Mouse (Mus musculus): ENCODE results near the gene Tigd3.

Tigd3 gene

DNA sequence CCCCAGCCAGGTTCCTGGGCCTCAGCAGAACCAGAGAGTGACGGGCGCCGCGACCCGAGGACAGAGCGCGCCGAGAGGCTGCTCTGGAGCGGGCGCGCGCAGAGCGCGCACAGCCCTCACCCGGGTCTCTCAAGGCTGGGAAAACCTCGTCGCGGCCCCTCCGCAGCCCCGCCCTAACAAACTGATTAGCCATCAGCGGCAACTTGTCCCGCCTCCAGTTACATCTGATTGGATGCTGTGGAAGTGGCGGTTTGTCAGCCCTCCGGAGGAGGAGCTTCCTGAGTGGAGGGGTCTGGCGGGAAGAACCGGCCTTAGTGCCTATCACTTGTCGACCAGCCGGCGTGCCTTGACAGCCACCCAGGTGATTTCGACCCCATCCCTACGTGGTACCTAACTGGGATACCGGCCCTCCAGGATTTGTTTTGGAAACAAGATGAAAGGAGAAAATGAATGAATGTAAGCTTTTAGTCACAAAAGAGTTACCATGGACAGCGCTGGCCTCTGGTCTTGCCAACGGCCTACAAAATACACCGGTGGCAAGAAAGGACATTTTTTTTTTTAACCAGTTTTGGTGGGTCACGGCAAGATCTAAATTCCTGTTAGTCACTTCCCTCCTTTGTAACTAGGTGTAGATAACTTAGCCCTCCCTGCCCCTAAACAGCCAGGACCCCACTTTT, at the start of gene Tigd3:
TSS of gene Tigd3 (minus strand) at position 148 of the 677 bp plus-strand sequence.
- DNase-seq (ENCODE audit: low spot score in 2 of 2): peak; percentile 89 to 90

DNA sequence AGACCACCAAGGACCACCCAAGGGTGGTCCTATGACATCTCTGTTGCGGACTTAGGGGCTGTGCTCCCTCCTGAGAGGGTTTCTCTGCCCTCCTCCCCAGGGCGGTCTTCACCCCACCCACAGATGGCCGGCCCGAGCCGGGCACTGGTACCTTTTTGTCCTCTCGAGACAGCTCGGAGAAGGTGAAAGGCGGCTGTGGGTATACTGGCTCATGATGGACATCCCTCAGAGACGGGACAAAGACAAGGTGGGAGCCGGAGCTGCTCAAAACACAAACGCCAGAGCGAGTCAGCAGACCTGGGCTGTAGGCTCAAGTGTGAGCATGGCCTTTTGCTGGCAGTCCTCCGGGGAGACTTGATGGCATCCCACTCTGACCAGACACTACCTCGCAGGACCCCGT, 49.5 kb upstream of the Tigd3 start:
- no peak for DNase-seq (ENCODE audit: low spot score in 2 of 2)

GRCm38 (mm10) chr19:5942581-5942980, 48.6 kb upstream of the Tigd3 start:
- no peak for DNase-seq (ENCODE audit: low spot score in 2 of 2)

DNA sequence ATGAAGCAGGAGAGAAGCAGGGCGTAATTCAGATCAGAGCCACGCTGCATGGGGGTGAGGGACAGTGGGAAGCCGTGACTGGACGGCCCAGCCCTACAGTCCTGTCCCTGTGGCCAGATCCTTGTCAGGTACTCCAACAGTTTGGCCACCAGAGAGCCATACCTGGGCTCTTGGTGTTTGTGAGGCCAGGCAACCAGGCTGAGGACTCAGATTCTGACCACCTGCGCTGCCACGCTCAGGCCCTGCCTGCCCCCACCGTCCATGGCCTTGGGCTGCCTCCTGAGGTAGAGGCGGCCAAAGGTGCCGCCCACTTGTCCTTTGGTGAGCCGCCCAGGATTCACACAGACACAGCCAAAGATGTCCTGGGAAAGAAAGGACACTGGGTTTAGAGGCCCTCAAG, 46.7 kb upstream of the Tigd3 start:
- no peak for DNase-seq (ENCODE audit: low spot score in 2 of 2)

GRCm38 (mm10) chr19:5940173-5940572, 46.2 kb upstream of the Tigd3 start:
- DNase-seq (ENCODE audit: low spot score in 2 of 2): no peak

GRCm38 (mm10) chr19:5939715-5940114, 45.8 kb upstream of the Tigd3 start:
- DNase-seq (ENCODE audit: low spot score in 2 of 2): no peak

- DNase-seq (ENCODE audit: low spot score in 2 of 2): no peak
Measured at GRCm38 (mm10) chr19:5938516-5938915, 44.6 kb upstream of the Tigd3 start.

DNA sequence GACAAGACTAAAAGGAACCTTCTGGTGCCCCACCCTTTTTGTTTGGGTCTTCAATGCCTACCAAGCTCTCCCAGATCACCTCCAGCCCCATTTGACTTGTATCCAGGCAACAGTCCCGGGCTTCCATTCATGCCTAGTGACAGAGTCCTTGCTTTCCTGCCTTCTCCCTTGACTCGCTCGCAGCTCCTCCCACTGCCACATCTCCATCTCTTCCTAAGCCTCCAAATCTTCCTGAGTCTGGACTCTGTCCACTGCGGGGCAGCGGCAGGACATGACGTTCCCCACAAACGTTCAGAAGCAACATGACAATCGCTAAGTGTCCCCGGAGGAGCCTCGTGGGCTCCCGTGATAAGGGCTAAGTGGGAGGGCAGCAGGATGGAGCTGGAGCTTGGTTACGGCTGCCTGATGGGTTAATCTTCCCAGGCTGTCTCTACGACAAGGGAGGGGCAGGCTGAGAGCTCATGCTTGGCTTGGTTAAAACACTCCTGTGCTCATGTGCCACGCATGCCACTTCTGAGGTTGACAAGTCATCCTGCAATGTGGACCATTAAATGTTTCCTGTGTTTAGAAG, 44.0 kb upstream of the Tigd3 start:
- DNase-seq (ENCODE audit: low spot score in 2 of 2): no peak

DNA sequence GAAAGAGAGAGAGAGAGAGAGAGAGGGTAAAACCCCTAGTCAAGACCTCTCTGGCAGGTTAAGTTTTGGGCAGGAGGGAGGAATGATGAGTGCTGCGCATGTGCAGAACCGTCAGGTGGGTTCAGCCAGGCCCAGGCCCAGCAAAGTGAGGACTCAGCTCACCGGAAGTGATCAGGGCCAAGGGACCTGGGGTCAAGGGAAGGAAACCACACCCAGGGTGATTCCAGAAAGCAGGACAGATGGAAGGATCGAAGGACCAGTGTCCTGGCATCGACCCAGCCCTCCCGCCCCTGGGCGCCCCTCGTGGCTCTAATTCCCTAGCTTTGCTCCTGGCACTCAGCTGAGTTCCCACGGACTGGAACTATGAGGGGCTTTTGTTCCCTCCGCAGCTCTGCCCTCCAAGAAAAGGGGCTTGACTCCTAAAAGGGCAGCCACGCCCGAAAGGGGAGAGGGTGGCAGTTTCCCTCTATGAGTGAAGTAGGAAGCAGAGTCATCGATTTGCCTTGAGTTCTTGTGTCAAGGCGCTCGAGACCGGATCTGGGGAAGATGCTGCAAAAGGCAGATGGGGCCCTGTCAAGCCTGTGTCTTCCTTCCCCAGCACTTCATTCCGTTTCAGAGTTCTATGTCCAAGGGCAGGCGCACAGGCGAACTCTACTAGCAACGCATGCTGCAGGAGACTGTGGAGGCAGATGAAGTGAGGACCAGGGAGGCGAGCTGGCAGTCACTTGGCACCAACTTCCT, 43.3 kb upstream of the Tigd3 start:
- DNase-seq (ENCODE audit: low spot score in 2 of 2): no peak

DNA sequence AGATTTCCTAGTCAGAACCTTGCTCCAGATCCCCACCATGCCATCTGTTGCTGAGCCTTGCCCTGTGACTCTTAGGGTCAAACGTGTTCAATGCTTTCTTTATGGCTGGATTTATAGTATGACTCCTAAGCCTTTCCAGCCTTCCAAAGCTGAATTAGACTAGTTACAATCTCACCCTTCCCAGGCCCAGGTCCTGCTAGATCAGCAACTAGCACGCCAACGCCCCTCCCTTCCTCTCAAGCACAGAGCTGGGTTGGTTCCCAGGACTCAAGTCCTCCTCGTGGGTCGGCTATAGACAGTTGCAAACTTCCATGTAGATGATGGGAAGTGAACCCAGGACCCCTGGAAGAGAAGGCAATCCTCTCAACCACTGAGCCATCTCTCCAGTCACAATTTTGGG, 41.7 kb upstream of the Tigd3 start:
- DNase-seq (ENCODE audit: low spot score in 2 of 2): no peak

- no peak for DNase-seq (ENCODE audit: low spot score in 2 of 2)
Measured at GRCm38 (mm10) chr19:5935266-5935665, 41.3 kb upstream of the Tigd3 start.

GRCm38 (mm10) chr19:5929634-5930596, 36.0 kb upstream of the Tigd3 start:
- DNase-seq (ENCODE audit: low spot score in 2 of 2): no peak

DNA sequence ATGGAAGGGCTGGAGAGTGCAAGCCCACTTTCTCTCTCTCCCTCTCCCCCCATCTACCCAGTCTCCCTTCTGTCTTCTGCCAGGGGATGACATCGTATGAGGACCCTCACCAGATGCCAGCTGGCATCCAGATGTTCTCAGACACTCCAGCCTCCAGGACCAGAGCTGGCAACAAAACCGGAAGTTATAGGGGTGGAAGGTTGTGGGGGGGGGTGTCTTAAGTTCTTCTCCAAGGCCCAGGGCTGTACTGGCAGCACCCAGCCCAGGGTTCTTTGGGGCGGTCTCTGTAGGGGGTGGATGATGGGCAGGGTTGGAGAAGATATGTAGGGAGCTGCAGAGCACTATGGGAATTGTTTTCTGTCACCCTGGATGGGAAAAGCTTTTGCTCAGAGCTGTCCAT, 34.6 kb upstream of the Tigd3 start:
- no peak for DNase-seq (ENCODE audit: low spot score in 2 of 2)

DNA sequence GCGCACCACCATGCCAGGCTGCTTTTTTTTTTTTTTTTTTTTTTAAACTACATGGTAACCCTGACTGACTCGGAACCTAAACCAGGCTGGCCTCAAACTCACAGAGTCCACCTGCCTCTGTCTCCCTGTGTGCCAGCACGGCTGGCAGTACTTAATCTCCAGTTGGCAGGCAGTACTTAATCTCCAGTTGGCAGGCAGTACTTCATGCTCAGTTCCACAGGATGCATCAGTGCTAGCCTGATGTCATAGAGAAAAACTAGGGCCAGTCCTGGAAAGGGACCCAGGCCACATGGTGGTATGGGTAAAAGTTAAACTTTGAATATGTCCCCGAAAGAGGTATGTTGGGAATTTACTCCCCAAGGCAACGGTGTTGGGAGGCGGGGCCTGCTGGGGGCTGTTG, 34.2 kb upstream of the Tigd3 start:
- no peak for DNase-seq (ENCODE audit: low spot score in 2 of 2)

- no peak for DNase-seq (ENCODE audit: low spot score in 2 of 2)
Measured at GRCm38 (mm10) chr19:5927532-5927931, 33.6 kb upstream of the Tigd3 start.

DNA sequence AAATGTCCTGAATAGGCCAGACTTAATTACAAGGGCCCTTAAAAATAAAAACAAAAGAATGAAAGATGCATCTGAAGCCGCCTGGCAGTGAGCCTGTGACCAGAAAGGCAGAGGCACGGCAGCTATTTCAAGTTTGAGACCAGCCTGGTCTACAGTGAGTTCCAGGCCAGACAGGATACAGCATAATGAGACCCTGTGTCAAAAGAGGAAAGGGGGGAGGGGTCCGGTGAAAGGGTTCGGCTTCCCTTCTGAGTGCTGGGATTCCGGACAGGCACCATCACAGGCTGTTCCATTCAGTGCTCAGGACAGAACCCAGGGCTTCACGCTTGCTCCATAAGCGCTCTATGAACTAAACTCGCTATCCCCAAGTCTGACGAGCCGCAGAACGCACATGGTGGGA, 33.1 kb upstream of the Tigd3 start:
- DNase-seq (ENCODE audit: low spot score in 2 of 2): no peak

DNA sequence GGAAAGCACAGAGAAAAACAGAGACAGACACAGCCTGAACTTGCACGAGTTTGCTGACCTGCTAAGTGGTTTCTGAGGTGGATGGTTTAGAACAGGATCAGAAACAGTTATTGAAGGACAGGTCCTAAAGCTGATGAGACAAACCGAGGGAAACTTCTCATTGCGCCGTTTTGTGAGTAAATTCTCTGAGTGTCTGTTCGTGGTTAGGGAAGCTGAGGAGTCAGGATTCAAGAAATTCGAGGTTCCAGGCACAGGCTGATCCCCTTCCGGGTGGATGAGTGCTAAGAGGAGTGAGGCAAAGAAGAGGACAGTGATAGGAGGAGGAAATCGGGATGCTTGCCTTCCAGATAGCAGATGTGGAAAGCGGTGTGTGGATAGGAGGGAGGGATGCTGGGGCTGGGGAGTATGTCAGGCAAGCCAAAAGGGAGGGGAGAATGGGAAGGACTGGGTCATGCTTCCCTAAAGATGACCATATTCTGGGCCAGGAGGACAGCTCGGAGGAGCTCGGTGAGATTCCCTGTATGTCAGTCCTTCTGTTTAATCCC, 31.4 kb upstream of the Tigd3 start:
- DNase-seq (ENCODE audit: low spot score in 2 of 2): no peak

DNA sequence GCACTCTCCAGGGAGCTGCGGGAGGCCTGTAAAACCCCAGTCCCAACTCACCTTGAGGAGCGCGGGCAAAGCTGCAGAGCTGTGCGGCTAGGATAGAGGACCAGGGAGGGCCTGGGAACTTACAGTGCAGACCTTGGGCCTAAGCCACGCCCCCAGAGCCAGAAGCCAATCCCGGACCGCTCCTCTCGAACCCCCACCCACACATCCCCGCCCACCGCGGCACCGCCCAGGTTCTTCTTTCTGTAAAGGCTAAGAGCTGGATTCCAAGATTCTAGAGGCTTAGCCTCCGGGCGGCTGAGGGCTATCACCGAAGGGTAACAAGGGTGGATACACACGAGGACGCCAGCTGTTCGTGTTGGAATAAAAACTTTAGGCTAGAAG, 30.8 kb upstream of the Tigd3 start, which contains the start of gene Cdc42ep2:
TSS of gene Cdc42ep2 (minus strand) at position 104 of the 381 bp plus-strand sequence.
- DNase-seq (ENCODE audit: low spot score in 2 of 2): peak; percentile 91 to 93

DNA sequence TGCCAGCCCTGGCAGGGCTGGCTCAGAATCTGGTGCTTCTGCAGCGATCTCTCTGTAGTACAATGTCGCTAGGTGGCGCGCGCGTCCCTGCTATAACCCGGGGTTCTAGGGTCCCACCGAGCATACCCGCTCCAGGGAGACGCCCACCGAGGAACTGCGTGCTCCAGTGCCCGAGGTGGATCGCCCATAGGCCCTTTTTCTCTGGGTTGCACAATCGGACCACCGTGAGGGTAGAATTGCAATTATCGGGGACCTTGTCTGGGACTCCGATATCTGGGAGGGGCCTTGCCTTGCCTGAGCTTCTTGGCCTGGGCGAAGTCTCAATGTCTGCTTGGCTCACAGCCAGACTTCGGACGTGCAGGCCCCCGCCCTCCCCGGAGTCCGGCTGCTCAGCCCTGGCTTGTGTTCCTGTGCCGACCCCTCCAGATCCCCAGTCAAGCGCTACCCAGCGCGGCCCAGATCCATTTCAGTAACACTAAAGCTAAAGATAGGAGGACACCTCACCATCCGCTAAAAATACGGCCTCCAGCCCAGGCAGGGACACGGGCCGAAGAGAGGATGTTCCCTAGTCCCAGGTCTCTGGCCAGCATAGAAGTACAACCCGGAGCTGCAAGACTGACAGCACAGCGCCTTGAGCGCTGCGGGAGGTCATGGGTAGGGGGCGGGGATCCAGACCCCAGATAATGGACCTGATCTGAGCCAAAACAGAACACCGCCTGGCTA, 30.2 kb upstream of the Tigd3 start:
- peak; percentile 75 to 86 for DNase-seq (ENCODE audit: low spot score in 2 of 2)

GRCm38 (mm10) chr19:5922963-5923362, 29.0 kb upstream of the Tigd3 start:
- DNase-seq (ENCODE audit: low spot score in 2 of 2): no peak
